Mouse (Mus musculus) left cerebral cortex, postnatal 14 days (tissue): ENCODE results near the gene Uox. TPM values are rescaled to one million over a fixed set of nuclear protein-coding genes. Genes with fewer than 3 reads are reported as not detected.

Source experiments
- DNase-seq, 2 experiments: peaks; one replicate each; pipeline ENCODE4 v3.0.0; 2021 to 2022; ENCODE audit warnings: low spot score in 2 of 2, mixed read lengths in 1 of 2
- intact Hi-C: fragments of 180-260 bp; cut with DNase I; formaldehyde crosslinking; loops from one replicate; pipeline ENCODE4 v1.15.1; 2025
- total RNA-seq, 2 experiments: library from RNA; stranded (reverse); gene quantifications; 2 replicates each; pipeline ENCODE4 v1.2.3; 2021

Gene Uox
- total RNA-seq, 2 experiments from 2014 or later = 0.76 to 1.3 TPM

- intact Hi-C loops = no loop called here
- no peak for DNase-seq
Observed at GRCm38 (mm10) chr3:146571341-146571740, 1.1 kb downstream of the Uox start.

GRCm38 (mm10) chr3:146577591-146577990, 7.4 kb downstream of the Uox start:
- no peak for DNase-seq
- intact Hi-C loops = no loop called here

DNA sequence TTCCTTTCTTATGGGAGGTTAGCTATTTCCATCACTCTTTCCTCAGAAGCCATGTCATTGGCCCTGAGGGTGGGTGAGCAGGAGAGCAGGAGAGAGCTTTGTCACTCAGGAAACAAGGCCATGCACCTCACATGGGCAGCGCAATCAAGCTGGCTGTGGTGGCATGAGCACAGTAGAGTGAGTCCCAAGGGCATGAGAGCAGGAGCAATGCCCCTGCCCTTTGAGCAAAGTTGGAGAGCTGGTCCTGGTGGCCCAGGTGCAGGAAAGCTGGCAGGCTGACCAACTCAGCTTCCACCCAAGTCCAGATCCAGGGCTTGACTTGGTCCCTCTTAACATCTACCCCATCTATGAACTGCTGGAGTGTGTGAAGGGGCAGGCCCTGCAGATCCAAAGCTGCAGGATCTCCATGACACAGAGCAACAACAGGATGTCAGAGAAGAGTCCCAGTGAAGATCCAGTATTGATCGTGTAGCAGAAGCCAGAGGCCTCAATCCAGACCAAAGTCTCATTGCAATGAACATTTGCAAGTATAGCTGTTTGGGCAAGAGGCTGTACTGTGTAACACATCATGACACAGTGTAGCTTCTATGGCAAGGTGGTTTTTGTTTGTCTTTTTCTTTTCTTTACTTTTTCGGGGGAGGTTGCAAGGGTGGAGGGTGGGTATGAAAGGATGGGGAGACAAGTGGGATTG, 10.0 kb downstream of the Uox start:
- no peak for DNase-seq
- intact Hi-C loops = no loop called here

- no peak for DNase-seq
- intact Hi-C loops = no loop called here
Observed at GRCm38 (mm10) chr3:146583478-146583877, 13.3 kb downstream of the Uox start.

DNA sequence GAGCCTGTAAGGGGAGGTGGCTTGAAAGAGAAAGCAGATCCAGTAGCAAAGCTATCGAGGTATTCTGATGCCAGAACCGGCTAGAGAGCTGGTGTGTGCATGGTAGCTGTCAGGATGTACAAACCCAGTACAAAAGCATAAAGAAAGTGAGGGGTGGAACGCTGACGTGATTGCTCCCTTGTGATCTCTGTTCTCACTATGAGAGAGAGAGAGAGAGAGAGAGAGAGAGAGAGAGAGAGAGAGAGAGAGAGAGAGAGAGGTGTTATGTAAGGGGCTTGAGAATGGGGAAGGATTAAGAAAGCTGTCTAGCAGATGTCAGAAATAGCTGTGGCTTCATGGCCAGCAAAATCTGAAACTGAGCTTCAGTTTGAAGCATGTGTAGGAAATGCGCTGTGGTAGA, 13.7 kb downstream of the Uox start:
- intact Hi-C loops = no loop called here
- no peak for DNase-seq

GRCm38 (mm10) chr3:146586616-146587015, 16.4 kb downstream of the Uox start:
- no peak for DNase-seq
- intact Hi-C loops = no loop called here

- intact Hi-C loops = no loop called here
- DNase-seq = no peak
Observed at GRCm38 (mm10) chr3:146589523-146589922, 19.3 kb downstream of the Uox start.

- DNase-seq = no peak
- intact Hi-C loops = no loop called here
Observed at GRCm38 (mm10) chr3:146591159-146591558, 20.9 kb downstream of the Uox start.

GRCm38 (mm10) chr3:146591601-146592000, 21.4 kb downstream of the Uox start:
- DNase-seq = no peak
- intact Hi-C loops = no loop called here

DNA sequence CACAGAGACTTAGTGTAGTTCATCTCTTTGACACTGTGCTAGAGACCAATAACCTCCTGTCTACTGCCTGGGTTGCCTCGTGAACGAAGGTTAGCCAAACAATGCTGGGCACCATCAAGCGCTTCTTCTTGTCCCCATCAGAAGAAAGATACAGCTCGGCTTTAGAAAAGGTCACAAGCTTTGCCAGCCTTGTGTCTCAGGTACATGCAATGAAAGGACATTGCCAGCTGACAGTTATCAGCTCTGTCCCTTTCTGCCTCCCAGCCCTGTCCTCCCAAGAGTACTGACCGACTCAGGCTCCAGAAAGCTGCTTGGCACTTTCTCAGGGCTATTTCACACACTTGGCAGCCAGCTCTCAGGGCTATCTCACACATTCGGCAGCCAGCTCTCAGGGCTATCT, 25.2 kb downstream of the Uox start:
- intact Hi-C loops = no loop called here
- DNase-seq = no peak

DNA sequence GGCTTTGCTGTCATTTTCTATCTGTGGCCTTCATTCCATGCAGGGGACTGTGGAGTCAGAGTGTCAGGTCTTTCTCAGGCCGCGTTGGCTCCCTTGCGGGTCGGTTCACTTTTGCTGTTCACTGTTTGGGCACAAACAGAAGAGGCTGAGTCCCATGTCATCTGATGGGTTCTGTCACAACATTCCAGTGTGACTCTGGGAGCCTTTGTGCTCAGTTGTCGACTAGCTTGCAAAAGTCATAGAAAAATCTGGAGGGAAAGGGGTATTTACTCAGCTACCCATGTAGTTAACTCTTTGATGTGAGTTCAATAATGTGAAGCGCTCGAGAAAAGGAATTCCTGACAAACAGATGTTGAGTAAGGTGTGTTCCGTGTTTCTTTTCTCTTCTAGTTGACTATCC, 26.2 kb downstream of the Uox start:
- intact Hi-C loops = no loop called here
- DNase-seq = no peak

DNA sequence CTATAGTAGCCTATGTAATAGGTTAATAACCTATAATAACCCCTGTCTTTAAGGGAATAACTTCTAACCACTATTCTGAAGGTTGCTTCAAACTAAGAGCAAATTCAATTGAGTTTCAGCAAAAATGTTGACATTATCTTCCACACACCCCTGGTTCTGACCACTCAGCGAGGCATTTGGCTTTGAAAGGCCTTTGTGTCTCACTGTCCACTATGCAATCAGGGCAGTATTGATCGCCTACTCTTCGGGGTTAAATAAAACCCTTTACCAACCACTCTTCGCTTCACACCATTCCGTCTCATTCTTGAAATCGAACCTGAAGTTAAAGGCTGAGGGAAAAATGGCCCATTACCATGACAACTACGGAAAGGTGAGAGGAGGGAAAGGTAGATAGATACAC, 26.6 kb downstream of the Uox start:
- no peak for DNase-seq
- intact Hi-C loops = no loop called here

DNA sequence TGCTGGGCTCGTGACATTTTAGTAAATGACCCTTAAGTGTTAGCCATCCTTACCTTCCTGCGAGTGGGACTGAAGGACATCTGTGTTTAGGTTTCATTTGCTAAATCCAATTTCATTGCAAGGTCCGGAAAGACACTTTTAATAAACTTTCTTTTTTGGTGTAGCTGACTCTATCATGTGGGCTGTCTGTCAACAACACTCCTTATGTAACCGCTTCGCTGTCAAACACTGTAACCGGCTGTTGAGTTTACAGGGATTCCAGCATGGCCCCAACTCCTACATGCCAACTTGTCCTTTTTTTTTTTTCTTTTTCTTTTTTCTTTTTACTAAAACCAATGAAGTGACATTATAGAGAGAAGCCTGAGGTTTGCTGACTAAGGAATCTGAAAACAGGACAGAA, 28.2 kb downstream of the Uox start:
- intact Hi-C loops = no loop called here
- peak; percentile 48 to 57 for DNase-seq

DNA sequence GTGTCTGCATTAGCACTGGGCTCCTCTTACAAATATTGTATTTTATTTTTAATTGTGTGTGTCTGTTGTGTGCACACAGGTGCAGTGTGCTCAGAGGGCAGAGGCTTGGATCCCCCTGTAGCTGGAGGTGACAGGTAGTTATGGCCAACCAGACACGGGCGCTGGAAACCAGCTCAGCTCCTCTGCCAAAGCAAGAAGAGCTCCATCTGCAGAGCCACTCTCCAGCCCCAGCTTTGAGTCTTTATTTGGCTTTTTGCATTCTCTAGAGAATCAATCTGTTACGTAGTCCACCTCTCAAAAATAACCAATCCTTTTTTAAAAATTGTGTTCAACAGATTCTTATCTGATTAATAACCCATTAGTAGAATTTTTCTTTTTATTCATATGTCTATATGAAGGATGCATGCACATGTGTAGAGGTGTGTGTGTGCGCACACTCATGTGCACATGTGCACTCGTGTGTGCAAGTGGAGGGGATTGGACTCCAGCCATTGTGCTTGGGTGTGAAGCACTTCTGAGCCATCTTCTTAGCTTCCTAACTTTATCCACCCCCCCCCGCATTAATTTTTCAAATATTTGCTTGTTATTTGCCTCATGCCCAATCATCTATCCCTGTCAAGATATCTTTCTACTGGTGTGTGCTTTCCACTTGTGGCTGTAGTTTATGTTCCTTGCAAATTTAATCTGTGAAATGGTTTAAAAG, 29.1 kb downstream of the Uox start:
- DNase-seq = no peak
- intact Hi-C loops = no loop called here

GRCm38 (mm10) chr3:146601205-146601604, 31.0 kb downstream of the Uox start:
- intact Hi-C loops = no loop called here

DNA sequence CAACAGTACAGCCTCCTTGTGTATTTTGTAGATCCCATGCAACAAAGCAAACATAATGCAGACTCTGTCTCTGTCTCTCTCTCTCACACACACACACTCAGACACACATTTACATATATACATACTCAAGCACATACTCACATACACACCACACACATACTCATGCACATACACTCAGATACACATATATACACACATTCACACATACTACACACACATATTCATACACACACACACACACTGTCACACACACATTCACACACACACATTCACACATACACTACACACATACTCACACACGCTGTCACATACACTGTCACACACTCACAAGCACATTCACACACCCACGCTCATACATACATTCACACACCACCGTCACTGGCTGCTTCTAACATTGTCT, 32.3 kb downstream of the Uox start:
- intact Hi-C loops = no loop called here
- DNase-seq = no peak

More at GRCm38 (mm10) chr3:146601205-146601604, 31.0 kb downstream of the Uox start:
- no peak for DNase-seq

- DNase-seq = no peak
- intact Hi-C loops = no loop called here
Observed at GRCm38 (mm10) chr3:146604647-146605046, 34.4 kb downstream of the Uox start.

GRCm38 (mm10) chr3:146607368-146607767, 37.1 kb downstream of the Uox start:
- peak; percentile 73 to 86 for DNase-seq
- intact Hi-C loops = no loop called here

DNA sequence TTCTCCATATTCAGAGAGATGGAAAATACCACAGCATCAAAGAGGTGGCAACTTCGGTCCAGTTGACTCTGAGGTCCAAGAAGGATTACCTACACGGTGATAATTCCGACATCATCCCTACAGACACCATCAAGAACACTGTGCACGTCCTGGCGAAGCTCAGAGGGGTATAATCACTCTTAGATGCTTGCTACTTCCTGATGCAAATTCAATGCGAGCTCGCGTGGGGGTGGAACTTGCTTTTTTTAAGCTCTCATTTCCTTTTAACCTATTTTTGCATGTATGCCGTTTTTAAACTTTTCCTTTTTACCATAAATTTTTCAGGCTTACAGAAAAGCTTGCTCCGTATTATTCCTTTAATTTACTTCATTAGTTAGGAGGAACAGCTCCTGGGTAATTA, 40.1 kb downstream of the Uox start:
- intact Hi-C loops = no loop called here
- peak; percentile 33 to 64 for DNase-seq

DNA sequence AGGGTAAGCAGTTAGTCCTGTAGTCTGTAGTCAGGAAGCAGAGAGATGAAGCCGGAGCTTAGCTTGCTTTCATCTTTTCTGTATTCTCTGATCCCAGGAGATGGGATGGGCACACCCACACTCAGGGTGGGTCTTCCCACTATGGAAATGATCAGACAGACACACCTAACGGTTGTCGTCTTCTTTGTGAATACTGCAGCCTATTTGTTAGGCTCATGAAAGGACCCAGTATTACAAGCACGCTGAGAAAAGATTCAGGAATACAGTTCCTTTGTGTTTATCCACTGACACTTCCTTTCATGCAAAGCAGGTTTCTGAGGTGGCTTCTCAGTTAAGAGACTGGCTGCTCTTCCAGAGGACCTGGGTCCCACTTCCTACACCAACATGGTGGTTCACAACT, 41.0 kb downstream of the Uox start:
- DNase-seq = no peak
- intact Hi-C loops = no loop called here

- no peak for DNase-seq
- intact Hi-C loops = no loop called here
Observed at GRCm38 (mm10) chr3:146611821-146612220, 41.6 kb downstream of the Uox start.
